Comparison of ENCODE assay signal across 8 mouse cellular contexts in genomic region chr14:56571310-56572093, GRCm38 (mm10). TPM values are rescaled to one million over a fixed set of nuclear protein-coding genes. Genes with fewer than 3 reads are reported as not detected.
A peak's percentile ranks its signal among the peaks of the same experiment; 100 is the strongest.
DNase-seq lines count a peak whose midpoint lies in the region; ATAC-seq and TF ChIP-seq lines count a peak whose summit lies in the region.

No protein-coding gene starts in this region.

- H3K27ac ChIP-seq in heart, embryonic 11.5 days (ENCODE audit: low read depth, low read length), result peak overlapping the region; percentile 67
- H3K27ac ChIP-seq in kidney, embryonic 16.5 days (ENCODE audit: low read length), result peak overlapping the region; percentile 72
- no peak overlapping the region for H3K27ac ChIP-seq in liver, adult 2 months (replicated peaks; ENCODE audit: insufficient read depth, low read depth, low read length)

- H3K27me3 ChIP-seq in heart, embryonic 11.5 days (ENCODE audit: control insufficient read depth, insufficient read depth, low read length), result no peaks in the 10 kb centered on the region
- no peaks in the 10 kb centered on the region for H3K27me3 ChIP-seq in kidney, embryonic 16.5 days (ENCODE audit: insufficient read depth, low read length)
- H3K27me3 ChIP-seq in liver, adult 2 months (ENCODE audit: control insufficient read depth, insufficient read depth, low read length), result no peaks in the 10 kb centered on the region
- H3K27me3 ChIP-seq in myocyte (ENCODE audit: control insufficient read depth, insufficient read depth, insufficient read length), result no peaks in the 10 kb centered on the region
- no peaks in the 10 kb centered on the region for H3K27me3 ChIP-seq in splenic B cell, adult 2 months (ENCODE audit: control insufficient read depth, insufficient read depth, low read length, poor library complexity, severe bottlenecking)

- peaks cover 3% of the 10 kb centered on the region; the same call in 1 of the 2 replicates for H3K79me2 ChIP-seq in liver, adult 2 months (ENCODE audit: control insufficient read depth, insufficient read depth, low read length)
- H3K79me2 ChIP-seq in myocyte (ENCODE audit: control insufficient read depth, insufficient read depth), result peaks cover under 1% of the 10 kb centered on the region

- peak overlapping the region; percentile 62 for H3K4me3 ChIP-seq in heart, embryonic 11.5 days (ENCODE audit: low read depth, low read length)
- H3K4me3 ChIP-seq in kidney, embryonic 16.5 days (ENCODE audit: low read length), result peak overlapping the region; percentile 92
- peak overlapping the region; percentile 66 for H3K4me3 ChIP-seq in liver, adult 2 months (ENCODE audit: insufficient read depth, low read depth, low read length)
- peak overlapping the region; percentile 40 for H3K4me3 ChIP-seq in myocyte

- peak overlapping the region; percentile 65 for H3K4me2 ChIP-seq in heart, embryonic 11.5 days
- peak overlapping the region; percentile 76 for H3K4me2 ChIP-seq in kidney, embryonic 16.5 days (replicated peaks; ENCODE audit: low read depth, low read length)
- peak overlapping the region; percentile 95 for H3K4me2 ChIP-seq in myocyte (ENCODE audit: low read depth)

- no peak for TF ChIP-seq POLR2A in liver, adult 2 months (IDR thresholded peaks at IDR 0.05; ENCODE audit: extremely low read depth, insufficient read depth, low read length)
- peak; percentile 65 for TF ChIP-seq POLR2A in myocyte (IDR thresholded peaks at IDR 0.05; ENCODE audit: insufficient read length, low read depth)

- H3K4me1 ChIP-seq in heart, embryonic 11.5 days (ENCODE audit: control insufficient read depth, insufficient read depth, low read length), result peaks cover 2% of the 10 kb centered on the region; the same call in 1 of the 2 replicates
- peaks cover 30% of the 10 kb centered on the region for H3K4me1 ChIP-seq in kidney, embryonic 16.5 days (ENCODE audit: insufficient read depth, low read length)
- H3K4me1 ChIP-seq in liver, adult 2 months (ENCODE audit: control insufficient read depth, insufficient read depth, low read length), result peaks cover 7% of the 10 kb centered on the region

- DNase-seq in B cell, adult 2 months, result peak; percentile 96 to 97
- DNase-seq in brain, adult 2 months (ENCODE audit: low read depth, low spot score), result peak; percentile 98
- peak; percentile 86 for DNase-seq in liver, adult 2 months (ENCODE audit: extremely low read depth, low read depth, low spot score)
- peak; percentile 97 for DNase-seq in splenic B cell, adult 2 months (ENCODE audit: low read depth, low spot score)

- peak; percentile 91 for ATAC-seq in erythroblast, adult 5-6 weeks (replicated peaks; ENCODE audit: low FRiP score, poor library complexity, severe bottlenecking)
- ATAC-seq in heart, embryonic 11.5 days (replicated peaks; ENCODE audit: insufficient number of reproducible peaks, low FRiP score, low TSS enrichment), result peak; percentile 96
- ATAC-seq in kidney, embryonic 16.5 days (ENCODE audit: low FRiP score, low TSS enrichment), result peak; percentile 97

- WGBS in heart, embryonic 11.5 days (ENCODE audit: insufficient replicate concordance), result under 1% methylated on average over 59 of the region's 59 CpGs
- WGBS in kidney, embryonic 16.5 days, result under 1% methylated on average over 59 of the region's 59 CpGs
- 1% methylated on average over 59 of the region's 59 CpGs for WGBS in liver, adult 2 months

- H3ac ChIP-seq in myocyte (ENCODE audit: control insufficient read depth, insufficient read length), result peak overlapping the region; percentile 20

- no peak for TF ChIP-seq CTCF in liver, adult 2 months (IDR thresholded peaks at IDR 0.05; ENCODE audit: low read depth, low read length)

- H3K9ac ChIP-seq in heart, embryonic 11.5 days (ENCODE audit: low read depth, low read length), result peak overlapping the region; percentile 72
- peak overlapping the region; percentile 82 for H3K9ac ChIP-seq in kidney, embryonic 16.5 days (replicated peaks; ENCODE audit: low read length)
- H3K9ac ChIP-seq in liver, adult 2 months (ENCODE audit: low read depth, low read length), result peak overlapping the region; percentile 35

- H3K9me3 ChIP-seq in heart, embryonic 11.5 days (replicated peaks; ENCODE audit: control insufficient read depth, low read length), result no peaks in the 10 kb centered on the region
- no peaks in the 10 kb centered on the region for H3K9me3 ChIP-seq in kidney, embryonic 16.5 days (ENCODE audit: low read length)

- no peaks in the 10 kb centered on the region for H3K36me3 ChIP-seq in heart, embryonic 11.5 days (ENCODE audit: control insufficient read depth, insufficient read depth, low read length)
- no peaks in the 10 kb centered on the region for H3K36me3 ChIP-seq in kidney, embryonic 16.5 days (ENCODE audit: insufficient read depth, low read length)
- no peaks in the 10 kb centered on the region for H3K36me3 ChIP-seq in liver, adult 2 months (ENCODE audit: control insufficient read depth, insufficient read depth, low read length)
- no peaks in the 10 kb centered on the region for H3K36me3 ChIP-seq in myocyte (ENCODE audit: control insufficient read depth, insufficient read depth)
- H3K36me3 ChIP-seq in splenic B cell, adult 2 months (ENCODE audit: control insufficient read depth, insufficient read depth, low read length, poor library complexity, severe bottlenecking), result no peaks in the 10 kb centered on the region

TF ChIP-seq in myocyte, 11 proteins besides CTCF, POLR2A, EP300 and RAD21:
- TF ChIP-seq MYOD1 (IDR thresholded peaks at IDR 0.05; ENCODE audit: control insufficient read depth in 1 of 3, insufficient read length in 2 of 3, low read depth in 2 of 3) (peak; percentile 79 to 91 (median 91)), MYOG (IDR thresholded peaks at IDR 0.05; ENCODE audit: control insufficient read depth in 1 of 3, insufficient read depth in 1 of 3, insufficient read length in 2 of 3, low read depth in 2 of 3) (peak; percentile 70 to 90 (median 77)), MAX (IDR thresholded peaks at IDR 0.05; ENCODE audit: low read depth) (no peak), E2F4 (IDR thresholded peaks at IDR 0.05; ENCODE audit: insufficient read depth) (peak; percentile 83), CEBPB (IDR thresholded peaks at IDR 0.05; ENCODE audit: insufficient read depth, poor library complexity, severe bottlenecking) (no peak), REST (IDR thresholded peaks at IDR 0.05; ENCODE audit: insufficient read depth, insufficient read length) (no peak), TCF3 (IDR thresholded peaks at IDR 0.05; ENCODE audit: insufficient read length, low read depth) (no peak), SRF (IDR thresholded peaks at IDR 0.05; ENCODE audit: control insufficient read depth, insufficient read length, low read depth) (peak; percentile 38), POLR2AphosphoS2 (IDR thresholded peaks at IDR 0.05; ENCODE audit: insufficient read length, low read depth) (peak; percentile 71), TCF12 (IDR thresholded peaks at IDR 0.05; ENCODE audit: insufficient read depth, poor library complexity, severe bottlenecking) (peak; percentile 32), USF1 (IDR thresholded peaks at IDR 0.05; ENCODE audit: low read depth) (no peak)

RNA-seq across cellular contexts. Expression of gene Cenpj, which starts 3.7 kb away (rescaled TPM):
- total RNA-seq in erythroblast, adult 5-6 weeks (2015; ENCODE audit: low replicate concordance), result 6.1 and 9.4 TPM in 2 replicates
- total RNA-seq in erythroblast, adult 5-6 weeks (2017; ENCODE audit: low replicate concordance), result 5.0 and 17.0 TPM in 2 replicates
- polyA plus RNA-seq in heart, embryonic 11.5 days (2014; fragmentation: Nextera tagmentation; extraction: Ambion mirVana), result 9.3 and 13.0 TPM in 2 replicates
- polyA plus RNA-seq in kidney, embryonic 16.5 days (2015; fragmentation: Nextera tagmentation; extraction: Ambion mirVana), result 9.5 and 13.1 TPM in 2 replicates
- total RNA-seq in liver, adult 2 months (2014; rRNA removed), result 1.4 and 4.1 TPM in 2 replicates
- 0.54 and 0.67 TPM in 2 replicates for polyA plus RNA-seq in liver, adult 2 months (2012; rRNA removed)
- 1.7 TPM for polyA plus RNA-seq in myocyte (2012; fragmentation: generic; extraction: Trizol)

RNA-seq across cellular contexts. Expression of gene Parp4, which starts 3.9 kb away (rescaled TPM):
- 12.7 and 16.3 TPM in 2 replicates for total RNA-seq in erythroblast, adult 5-6 weeks (2015; ENCODE audit: low replicate concordance)
- total RNA-seq in erythroblast, adult 5-6 weeks (2017; ENCODE audit: low replicate concordance), result 2.6 and 4.2 TPM in 2 replicates
- 8.9 and 12.6 TPM in 2 replicates for polyA plus RNA-seq in heart, embryonic 11.5 days (2014; fragmentation: Nextera tagmentation; extraction: Ambion mirVana)
- polyA plus RNA-seq in kidney, embryonic 16.5 days (2015; fragmentation: Nextera tagmentation; extraction: Ambion mirVana), result 4.0 and 6.3 TPM in 2 replicates
- total RNA-seq in liver, adult 2 months (2014; rRNA removed), result 7.8 and 8.0 TPM in 2 replicates
- polyA plus RNA-seq in liver, adult 2 months (2012; rRNA removed), result 1.8 and 2.6 TPM in 2 replicates
- 10.1 TPM for polyA plus RNA-seq in myocyte (2012; fragmentation: generic; extraction: Trizol)

Comparison
In these comparisons a context has a peak if more than half of its experiments do, and no peak if none do; other contexts are left out.
1. H3K4me3 ChIP-seq: peak in every context shown above with its lines; median percentile 92 in kidney, embryonic 16.5 days; 66 in liver, adult 2 months; 62 in heart, embryonic 11.5 days; 40 in myocyte.